Mouse (Mus musculus) brain, embryonic 18.5 days (tissue): ENCODE results near the gene Pidd1.
"Not testable (repeated sequence)": the region's sequence is repeated elsewhere in the genome, so short reads cannot be mapped to it uniquely, and the experiment has no call there.

ENCODE experiments used
- DNase-seq: peaks from one replicate; pipeline ENCODE4 v3.0.0-alpha.2; 2012; ENCODE audit warnings: low read depth, low spot score

Gene Pidd1

DNA sequence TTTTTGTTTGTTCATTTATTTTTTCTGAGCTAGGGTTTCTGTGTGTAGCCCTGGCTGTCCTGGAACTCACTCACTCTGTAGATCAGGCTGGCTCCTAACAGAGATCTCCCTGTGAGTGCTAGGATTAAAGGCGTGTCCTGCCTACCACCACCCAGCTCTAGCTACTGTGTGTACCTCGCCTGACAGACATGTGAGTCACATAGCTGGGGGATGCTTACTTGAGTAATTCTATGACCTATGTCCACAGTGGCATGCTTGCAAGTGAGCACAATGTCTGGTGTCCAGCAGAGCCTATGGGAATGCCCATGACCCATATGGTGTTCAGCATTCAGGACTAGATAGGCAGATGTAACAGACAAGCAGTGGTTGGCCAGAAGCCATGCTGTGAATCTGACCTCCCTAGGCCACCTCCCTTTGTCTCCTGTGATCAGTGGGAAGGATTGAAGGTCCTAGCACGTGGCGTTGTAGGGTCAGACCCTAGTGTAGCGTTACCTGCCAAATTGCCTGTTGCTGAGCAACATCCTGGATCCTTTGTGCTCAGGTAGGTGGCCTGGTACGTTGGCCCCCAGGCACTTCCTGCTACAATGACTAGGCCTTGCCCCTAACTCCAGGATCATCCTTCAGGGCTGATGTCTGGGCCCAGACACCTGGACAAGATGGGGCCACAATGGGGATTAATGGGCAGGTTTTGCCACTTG is 27.5 kb downstream of the Pidd1 start:
- no peak for DNase-seq

DNA sequence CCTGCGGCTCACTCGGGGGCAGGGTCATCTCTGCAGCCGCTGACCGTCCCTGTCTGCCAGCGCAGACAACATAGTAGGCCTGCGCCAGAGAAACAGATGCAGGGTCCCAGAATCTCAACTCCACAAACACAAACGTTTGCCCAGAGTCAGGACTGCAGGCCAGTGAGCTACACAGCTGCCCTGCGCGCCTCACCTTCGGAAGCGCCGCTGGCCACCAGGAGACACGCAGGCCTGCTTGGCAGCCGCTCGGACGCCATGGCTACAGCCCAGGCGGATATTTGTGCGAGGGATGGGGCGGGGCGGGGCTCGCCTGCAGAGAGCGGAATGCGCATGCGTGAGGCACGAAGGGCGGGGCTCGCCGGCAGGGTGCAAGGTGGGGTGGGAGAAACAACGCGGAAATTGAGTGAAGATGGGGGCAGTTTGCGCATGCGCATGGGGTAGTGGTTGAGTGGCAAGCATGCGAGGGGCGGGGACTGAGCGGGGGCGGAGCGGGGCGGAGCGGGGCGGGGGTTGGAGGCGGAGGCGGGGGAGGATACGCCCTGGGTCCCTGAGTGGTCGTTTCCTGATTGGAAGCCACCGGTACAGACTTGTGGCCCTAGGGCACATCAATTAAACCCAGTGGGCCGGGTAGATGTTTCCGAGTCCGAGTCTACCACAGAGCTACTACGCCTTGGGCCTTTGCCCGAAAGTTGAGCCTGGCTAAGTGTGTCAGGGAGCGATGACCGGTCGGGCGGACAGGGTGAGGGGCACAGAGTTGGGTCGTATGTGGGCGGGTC is 29.8 kb downstream of the Pidd1 start, which contains the start of gene Gatd1:
Gatd1 (minus strand) TSS at position 328 of the 776 bp plus-strand sequence.
- peak; percentile 98 for DNase-seq

DNA sequence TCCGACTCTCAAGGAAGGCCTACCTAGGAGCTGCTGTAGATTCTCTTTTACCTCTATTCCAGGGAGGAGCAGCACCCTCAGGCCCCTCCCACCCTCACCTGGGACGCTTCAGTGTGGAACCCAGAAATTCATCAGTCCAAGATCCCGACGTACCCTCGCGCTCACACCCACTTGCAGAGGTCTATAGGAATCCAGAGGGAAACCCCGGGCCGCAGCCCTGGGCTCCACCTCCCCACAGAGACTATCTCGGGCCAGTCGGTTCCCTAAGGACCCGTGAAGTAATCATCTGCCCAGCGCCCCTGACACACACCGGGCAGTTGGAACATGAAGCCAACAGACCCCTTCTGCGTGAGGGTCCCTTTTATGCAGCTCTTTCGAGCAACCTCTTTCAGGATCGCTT is 30.5 kb downstream of the Pidd1 start:
- DNase-seq: no peak

DNA sequence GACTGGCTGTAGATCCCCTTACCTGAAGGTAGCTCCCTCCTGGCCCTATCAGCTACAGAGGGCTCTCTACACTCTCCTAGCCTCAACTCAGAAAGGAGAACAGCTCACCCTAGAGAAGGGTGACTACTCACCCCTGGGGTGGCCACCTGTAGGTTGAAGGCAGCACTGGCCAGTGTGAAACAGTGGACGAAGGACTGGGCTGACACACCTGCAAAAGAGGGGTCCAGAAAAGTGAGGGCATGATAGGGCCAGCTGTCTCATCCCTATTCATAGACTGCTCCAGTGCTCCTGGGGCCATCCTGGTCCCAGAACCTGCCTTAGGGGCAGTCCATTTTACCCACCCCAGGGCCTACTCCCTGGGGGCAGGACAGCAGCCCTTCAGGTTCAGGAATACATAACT is 32.2 kb downstream of the Pidd1 start:
- DNase-seq: no peak

DNA sequence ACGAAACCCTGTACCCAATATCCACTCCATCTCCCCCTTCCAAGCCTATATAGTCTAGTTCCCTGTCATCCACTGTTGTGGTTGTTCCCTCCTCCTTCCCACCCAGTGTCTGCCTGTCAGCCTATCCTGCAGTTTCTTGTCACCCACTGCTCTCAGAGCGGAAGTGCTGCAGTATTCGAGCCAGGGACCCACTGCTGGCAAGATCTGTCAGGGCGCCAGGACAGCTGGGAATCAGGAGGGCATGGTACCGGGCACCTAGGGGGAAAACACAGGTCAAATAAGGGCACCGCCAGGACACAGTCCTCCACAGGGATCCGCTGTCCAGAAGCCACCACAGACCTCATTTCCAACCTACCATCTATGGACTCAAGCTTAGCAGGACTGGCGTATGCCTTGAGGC is 33.2 kb downstream of the Pidd1 start:
- DNase-seq: no peak

DNA sequence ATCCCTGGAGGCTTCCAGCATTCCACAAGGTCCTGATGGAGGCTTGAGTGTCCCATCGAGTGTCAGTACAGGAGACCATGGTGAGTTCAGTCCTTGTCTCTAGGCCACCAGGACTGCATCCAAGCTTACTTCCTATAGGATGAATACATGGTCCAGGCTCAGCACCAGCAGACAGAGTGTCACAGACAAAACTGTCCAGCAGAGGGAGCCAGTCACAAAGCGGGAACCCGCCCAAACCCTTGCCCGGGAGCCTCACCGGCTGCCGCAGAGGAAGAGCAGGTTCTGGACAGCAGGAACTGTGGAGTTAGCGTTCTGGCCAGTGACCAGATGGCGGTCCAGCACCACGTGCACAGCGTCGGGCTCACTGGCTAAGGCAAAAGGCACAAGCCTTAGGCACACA is 35.0 kb downstream of the Pidd1 start:
- DNase-seq: no peak

DNA sequence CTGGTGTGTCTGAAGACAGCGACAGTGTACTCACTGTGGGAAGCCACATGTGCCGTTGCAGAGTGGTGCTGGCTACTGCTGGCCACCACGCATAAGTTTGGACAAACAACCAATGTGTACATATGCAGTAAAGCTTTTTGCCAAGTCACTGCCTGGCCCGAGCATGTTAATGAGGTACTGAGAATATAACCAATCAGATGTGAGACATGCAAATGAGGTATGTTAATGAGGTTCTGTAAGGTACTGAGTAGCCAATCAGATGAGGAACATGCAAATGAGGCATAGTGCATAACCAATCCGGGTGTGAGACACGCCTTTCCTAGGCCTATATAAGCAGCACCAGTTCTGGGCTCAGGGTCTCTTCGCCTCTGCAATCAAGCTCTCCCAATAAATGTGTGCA is 36.2 kb downstream of the Pidd1 start:
- DNase-seq: not testable (repeated sequence)

DNA sequence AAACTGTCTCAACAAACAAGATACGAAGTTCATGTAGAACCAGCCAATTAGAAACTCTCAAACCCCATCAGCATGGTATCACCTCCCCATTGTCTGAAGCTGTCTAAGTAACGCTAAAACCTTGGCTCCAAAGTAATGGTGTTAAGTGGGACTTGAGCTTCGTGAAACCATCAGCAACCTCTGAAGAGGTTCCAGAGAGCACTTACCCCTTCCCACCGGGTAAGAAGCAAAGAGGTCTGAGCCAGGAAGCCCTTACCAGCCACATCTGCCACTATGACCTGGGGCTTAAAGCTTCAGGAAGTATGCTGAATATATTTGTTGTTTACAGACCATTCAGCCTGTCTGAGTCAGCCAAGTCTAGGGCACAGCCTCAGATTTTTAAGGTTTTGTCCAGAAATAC is 38.4 kb downstream of the Pidd1 start:
- no peak for DNase-seq

DNA sequence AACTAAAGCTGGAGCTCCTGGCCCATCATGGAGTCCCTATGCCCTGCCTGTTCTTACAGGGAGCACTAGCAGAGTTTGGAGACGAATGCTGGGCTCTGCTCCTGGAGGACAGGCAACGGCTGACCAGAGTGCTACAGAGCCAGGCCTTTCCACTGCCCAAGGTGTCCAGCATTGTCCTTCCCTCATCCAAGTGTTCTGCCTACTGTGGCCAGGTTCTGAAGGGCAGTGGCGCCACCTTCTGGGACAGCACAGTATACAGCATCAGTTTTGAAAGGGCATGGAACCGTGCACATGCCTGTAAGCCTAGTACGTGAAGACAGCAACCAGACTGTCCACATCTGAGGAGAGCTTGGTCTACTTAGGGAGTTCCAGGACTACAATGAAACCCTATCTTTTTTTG is 40.5 kb downstream of the Pidd1 start:
- no peak for DNase-seq

DNA sequence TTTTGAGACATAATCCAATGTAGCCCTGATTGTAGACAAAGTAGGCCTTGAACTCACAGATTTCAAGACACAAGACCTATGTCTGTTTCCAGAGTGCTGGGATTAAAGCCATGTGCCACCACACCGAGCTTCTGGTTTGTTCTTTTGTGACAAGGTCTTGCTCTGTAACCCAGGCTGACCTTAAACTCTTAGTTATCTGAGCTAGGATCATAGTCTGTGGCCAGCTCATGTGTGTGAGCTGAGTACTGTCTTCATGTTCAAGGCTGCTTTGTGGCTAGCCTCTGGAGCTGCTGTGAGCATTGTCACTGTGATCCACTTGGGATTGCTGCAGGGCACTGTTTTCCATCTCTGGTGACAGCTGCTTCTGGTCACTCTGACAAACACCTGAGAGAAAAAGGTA is 48.5 kb downstream of the Pidd1 start:
- DNase-seq: no peak

DNA sequence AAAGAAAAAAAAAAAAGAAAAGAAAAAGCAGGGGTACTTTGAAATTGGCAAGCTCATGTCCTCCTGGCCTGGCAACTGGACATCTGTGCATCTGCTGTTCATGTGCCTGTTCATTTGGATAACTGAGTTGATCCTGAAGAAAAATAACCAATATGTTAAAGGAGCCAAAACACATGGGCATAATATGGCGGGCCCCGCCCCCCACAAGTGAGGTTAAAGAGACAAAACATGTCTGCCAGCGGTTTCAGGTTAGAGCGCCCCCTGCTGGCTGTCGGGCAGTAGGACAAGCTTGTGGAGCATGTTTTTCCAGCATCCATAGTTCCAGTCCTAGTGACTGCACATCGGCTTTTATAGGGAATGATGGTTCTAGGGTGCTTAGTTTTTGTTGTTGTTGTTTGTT is 49.1 kb downstream of the Pidd1 start:
- no peak for DNase-seq

DNA sequence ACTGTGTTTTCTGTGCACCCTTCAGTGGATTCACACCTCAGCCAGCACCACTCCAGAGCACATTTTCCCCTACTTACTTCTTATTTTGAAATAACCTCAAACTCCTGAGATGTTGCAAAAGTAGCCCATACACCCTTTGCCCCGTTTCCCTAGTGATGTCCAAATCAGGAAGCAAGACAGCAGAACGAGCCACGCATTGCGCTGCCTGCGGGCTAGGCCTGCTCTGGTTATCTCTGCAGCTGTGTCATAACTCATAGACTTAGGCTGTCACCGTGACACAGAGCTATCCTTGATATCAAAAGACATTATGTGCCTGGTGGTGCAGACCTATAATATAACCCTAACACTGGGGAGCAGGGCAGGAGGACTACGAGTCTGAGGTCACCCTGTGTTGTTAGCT is 49.7 kb downstream of the Pidd1 start:
- DNase-seq: no peak

DNA sequence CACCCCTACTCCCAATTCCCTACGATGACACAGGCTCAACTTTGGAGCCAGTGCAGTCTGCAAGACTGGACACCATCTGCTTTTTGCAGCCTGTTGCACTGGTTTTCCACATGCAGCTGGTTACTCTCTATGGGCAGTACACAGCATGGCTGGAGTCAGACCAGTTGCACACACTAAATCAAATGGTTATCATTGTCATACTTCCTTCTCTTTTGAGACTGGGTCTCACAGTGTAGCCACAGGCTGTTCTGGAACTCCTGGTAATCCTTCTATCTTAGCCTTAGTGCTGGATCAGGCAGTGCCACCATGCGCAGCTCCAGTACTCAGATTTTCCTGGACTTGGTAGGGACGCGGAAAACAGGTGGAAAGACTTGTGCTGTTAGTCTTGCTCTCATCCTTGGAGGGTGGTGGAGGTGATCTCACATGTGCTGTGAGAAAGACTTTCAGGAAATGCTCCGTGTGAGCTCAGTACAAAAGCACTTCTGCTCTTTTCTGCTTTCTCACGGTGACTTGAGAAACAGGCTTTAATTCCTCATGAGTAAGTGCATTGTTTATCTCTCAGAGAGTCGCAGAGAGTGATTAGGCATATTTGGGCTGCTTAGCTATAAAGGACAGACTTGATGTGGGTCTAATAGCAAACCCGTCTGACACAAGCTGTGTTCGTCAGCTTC is 51.1 kb downstream of the Pidd1 start:
- DNase-seq: no peak

DNA sequence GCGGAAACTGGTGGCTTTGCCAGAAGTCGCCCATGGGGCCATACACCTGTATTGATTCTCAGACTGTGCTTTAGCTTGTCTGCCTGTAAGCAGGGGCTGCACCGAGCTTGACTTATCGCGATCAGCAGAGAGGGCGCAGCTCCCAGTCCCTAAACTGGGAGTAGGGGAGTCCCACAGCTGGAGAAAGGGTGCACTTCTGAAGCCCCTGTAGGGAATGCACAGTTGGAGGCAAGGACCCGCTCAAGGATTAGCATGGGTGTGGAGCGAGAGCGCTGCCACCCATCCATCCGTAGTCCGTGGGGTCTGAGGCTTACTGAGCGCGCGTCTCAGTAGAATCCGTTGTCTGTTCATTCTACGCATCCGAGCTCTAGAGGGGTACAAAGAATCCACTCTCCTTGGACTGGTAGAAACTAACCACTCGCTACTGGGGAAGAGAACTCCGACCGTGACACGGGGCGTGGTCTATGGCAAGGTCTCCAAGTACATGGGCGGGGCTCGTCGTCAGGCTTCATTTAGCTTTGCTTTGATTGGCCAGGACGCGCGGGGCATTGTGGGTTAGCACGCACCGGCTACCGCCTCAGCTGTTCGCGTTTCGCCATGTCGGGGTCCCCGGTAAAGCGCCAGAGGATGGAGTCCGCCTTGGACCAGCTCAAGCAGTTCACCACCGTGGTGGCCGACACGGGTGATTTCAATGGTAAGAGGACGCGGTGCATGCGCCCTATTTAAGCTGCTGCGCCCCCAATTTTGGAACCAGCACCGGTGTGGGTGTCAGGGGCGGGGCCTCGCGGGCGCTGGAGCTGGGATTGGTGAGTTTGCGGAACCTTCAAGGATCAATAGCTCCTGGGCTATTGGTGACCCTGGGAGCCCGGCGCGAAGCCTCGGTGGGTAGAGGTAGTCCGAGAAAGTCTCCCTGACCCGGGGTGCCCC is 51.9 kb downstream of the Pidd1 start, which contains the start of gene Taldo1:
Taldo1 (plus strand) TSS at position 575 of the 927 bp plus-strand sequence.
- no peak for DNase-seq

DNA sequence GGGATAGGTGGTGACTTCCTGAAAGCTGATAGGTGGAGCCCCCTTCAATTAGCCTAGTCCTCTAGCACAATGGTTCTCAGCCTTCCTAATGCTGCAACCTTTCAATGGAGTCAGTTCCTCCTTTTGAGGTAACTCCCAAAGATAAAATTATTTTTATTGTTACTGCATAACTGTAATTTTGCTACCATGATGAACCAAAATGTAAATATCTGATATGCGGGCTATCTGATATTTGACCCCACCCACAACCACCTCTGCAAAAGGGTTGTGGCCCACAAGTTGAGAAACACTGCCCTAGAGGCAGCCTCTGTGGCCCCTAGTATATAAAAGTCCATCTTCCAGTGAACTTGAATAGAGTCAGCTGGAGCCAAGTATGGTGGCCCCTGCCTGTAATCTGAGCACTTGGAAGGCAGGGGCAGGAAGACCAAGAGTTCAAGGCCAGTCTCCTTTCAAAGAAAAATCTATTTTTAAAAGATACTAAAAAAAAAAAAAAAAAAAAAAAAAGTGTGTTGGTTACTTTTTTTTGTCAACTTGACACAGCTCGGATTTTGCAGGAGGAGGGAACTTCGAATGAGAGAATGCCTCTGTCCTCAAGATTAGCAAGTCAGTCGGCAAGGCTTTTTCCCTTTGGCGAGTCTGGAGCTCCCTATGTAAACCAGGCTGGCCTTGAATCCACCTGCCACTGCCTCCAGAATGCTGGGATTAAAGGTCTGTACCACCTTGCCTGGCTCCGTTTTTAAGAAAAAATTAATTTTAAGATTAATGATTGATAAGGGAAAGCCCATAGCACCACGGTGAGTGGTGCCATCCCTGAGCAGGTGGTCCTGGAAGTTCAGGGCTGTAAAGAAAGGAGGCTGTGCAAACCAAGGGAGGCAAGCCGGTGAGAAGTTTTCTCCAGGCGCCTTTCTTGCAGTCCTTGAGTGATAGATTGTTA is 53.2 kb downstream of the Pidd1 start:
- DNase-seq: no peak

DNA sequence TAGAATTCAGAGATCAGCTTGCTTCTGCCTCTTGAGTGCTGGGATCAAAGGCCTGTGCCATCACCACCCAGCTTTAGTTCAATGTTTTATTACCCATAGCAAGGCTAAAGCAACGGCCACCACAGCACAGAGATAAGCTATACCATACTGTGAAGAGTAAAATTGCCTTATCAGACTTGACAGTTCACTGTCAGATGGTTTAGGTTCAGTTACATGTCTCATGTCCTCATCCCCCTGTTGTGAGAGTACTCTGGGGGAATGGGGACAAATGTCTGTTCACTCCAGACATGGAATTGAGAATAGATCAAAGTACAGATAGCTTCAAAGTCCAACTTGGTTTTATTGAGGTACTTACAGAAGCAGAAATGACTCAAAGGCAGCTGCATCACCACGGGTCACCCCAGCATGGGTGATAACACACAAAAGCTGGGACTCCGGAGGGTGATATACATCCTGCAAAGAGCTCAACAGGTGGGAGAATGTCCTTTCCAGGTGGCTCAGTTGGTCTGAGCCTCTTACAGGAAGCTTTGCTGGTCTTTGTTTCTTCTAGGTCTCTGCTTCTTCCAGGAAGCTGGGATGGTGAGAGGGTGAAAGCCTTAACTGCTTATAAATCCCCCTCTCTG is 55.2 kb downstream of the Pidd1 start:
- DNase-seq: no peak
